Mouse (Mus musculus) kidney, postnatal 0 days (tissue): ENCODE measurements around the gene H2-M3. TPM values are rescaled to one million over a fixed set of nuclear protein-coding genes. Genes with fewer than 3 reads are reported as not detected.

Experiments used
- ATAC-seq: fragments of 200-750 bp; cut with Nextera tagmentation; replicated peaks from 2 replicates; pipeline ENCODE4 v1.8.0; 2017; ENCODE audit warnings: low read depth, moderate number of reproducible peaks, moderate TSS enrichment, moderate library complexity; ENCODE audit not compliant: low FRiP score
- DNase-seq: peaks from one replicate; pipeline ENCODE4 v3.0.0-alpha.2; 2016; ENCODE audit warnings: low spot score
- H3K27ac ChIP-seq: fragments of 300-500 bp; sonication (generic); 2 replicates; pipeline ENCODE4 v1.5.1; 2014; ENCODE audit warnings: mild to moderate bottlenecking
- H3K27me3 ChIP-seq: fragments of 300-500 bp; sonication (generic); 2 replicates; pipeline ENCODE4 v1.6.1; 2014; ENCODE audit warnings: low read length, mixed read lengths; ENCODE audit not compliant: insufficient read depth
- H3K36me3 ChIP-seq: fragments of 300-500 bp; sonication (generic); 2 replicates; pipeline ENCODE4 v1.6.1; 2014; ENCODE audit warnings: low read length, mixed read lengths; ENCODE audit not compliant: insufficient read depth
- H3K4me1 ChIP-seq: fragments of 300-500 bp; sonication (generic); replicated peaks from 2 replicates; pipeline ENCODE4 v1.6.1; 2014; ENCODE audit warnings: antibody characterized with exemption, low read length, mixed read lengths; ENCODE audit not compliant: insufficient read depth
- H3K4me2 ChIP-seq: fragments of 300-500 bp; sonication (generic); 2 replicates; pipeline ENCODE4 v1.6.1; 2014; ENCODE audit warnings: mild to moderate bottlenecking, low read length, moderate library complexity, mixed read lengths
- H3K4me3 ChIP-seq: fragments of 300-500 bp; sonication (generic); replicated peaks from 2 replicates; pipeline ENCODE4 v1.5.1; 2014; ENCODE audit warnings: low read depth, low read length
- H3K9ac ChIP-seq: fragments of 300-500 bp; sonication (generic); 2 replicates; pipeline ENCODE4 v1.6.1; 2014; ENCODE audit warnings: low read depth, low read length
- H3K9me3 ChIP-seq: fragments of 300-500 bp; sonication (generic); replicated peaks from 2 replicates; pipeline ENCODE4 v1.6.1; 2016; ENCODE audit warnings: low read length, inconsistent platforms, mixed read lengths
- CTCF ChIP-seq: IDR thresholded peaks from 2 replicates; pipeline ENCODE4 v1.5.1; 2016; ENCODE audit warnings: antibody characterized with exemption, low read depth, mild to moderate bottlenecking, moderate library complexity
- WGBS: fragments of 180-500 bp; shearing (Covaris S2); extraction: QIAGEN DNeasy Blood & Tissue Kit; methylation state at CpG from one replicate; pipeline ENCODE4 v1.1.7; 2014; 5-methylcytosine and 5-hydroxymethylcytosine counted together
- polyA plus RNA-seq: library from polyadenylated mRNA; unstranded; fragments of >200 nt; fragmentation: Nextera tagmentation; extraction: Ambion mirVana; gene quantifications from 2 replicates; pipeline ENCODE4 v1.2.1, GENCODE M21; 2015

H2-M3 gene
- polyA plus RNA-seq, 1 experiment from 2014 or later = 2.8 TPM

DNA sequence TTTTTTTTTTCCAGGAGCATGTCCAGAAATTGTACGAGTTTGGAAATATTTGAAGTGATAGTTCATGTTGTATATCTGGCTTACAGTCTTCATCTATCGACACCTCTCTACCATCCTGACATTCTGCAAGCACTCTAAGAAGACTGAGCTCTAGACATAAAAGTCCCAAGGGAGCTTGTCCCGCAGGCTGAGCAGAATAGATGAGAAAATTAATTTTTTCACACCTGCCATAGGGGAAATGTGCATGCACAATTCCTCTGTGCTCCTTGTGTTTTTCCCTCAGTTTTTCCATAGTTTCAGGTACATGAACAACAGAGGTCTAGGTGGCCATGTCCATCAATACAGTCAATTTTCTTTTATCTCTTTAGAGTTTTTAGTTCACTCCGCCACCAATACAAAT lies 34.2 kb downstream of the H2-M3 start, which contains the start of gene Olfr101:
Olfr101 (minus strand) TSS at position 101 of the 400 bp plus-strand sequence.
- no peaks in the 10 kb centered on the region for H3K9me3 ChIP-seq
- no peak within 1 kb of the TSS for H3K27ac ChIP-seq
- no peak for DNase-seq
- TF ChIP-seq CTCF = no peak
- no peak within 1 kb of the TSS for H3K9ac ChIP-seq
- H3K36me3 ChIP-seq = no peaks in the 10 kb centered on the region
- ATAC-seq = no peak
- no peak within 1 kb of the TSS for H3K4me3 ChIP-seq
- WGBS = 82% methylated on average over 4 of the region's 4 CpGs
- no peak within 1 kb of the TSS for H3K4me2 ChIP-seq
- H3K4me1 ChIP-seq = no peaks in the 10 kb centered on the region
- H3K27me3 ChIP-seq = no peaks in the 10 kb centered on the region

DNA sequence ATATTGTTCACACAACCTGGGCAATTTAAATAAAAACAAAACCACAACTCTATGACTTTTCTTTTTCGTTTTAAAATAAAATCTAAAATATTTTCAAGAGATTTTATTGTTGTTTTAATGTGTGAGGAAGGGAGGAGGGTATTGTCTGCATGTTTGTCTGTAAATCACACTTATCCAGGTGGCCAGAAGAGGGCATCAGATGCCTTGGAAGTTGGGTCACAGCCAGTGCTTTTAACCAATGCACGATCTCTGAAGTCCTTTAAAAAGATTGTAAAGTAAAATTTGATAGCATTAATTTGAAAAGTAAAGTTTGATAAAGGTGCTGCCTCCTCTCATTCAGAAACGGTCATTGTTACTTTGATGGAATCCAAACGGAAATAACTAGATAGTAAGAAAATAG lies 38.5 kb downstream of the H2-M3 start:
- Histone ChIP-seq H3K9me3 (no peaks in the 10 kb centered on the region), H3K27me3 (no peaks in the 10 kb centered on the region), H3K4me2 (no peak overlapping the region), H3K36me3 (no peaks in the 10 kb centered on the region), H3K27ac (no peak overlapping the region), H3K9ac (no peak overlapping the region), H3K4me3 (no peak overlapping the region), H3K4me1 (no peaks in the 10 kb centered on the region)
- 34% methylated on average over 4 of the region's 4 CpGs for WGBS
- peak; percentile 44; the same call in 1 of the 2 replicates for TF ChIP-seq CTCF
- ATAC-seq (no peak), DNase-seq (peak; percentile 3)

DNA sequence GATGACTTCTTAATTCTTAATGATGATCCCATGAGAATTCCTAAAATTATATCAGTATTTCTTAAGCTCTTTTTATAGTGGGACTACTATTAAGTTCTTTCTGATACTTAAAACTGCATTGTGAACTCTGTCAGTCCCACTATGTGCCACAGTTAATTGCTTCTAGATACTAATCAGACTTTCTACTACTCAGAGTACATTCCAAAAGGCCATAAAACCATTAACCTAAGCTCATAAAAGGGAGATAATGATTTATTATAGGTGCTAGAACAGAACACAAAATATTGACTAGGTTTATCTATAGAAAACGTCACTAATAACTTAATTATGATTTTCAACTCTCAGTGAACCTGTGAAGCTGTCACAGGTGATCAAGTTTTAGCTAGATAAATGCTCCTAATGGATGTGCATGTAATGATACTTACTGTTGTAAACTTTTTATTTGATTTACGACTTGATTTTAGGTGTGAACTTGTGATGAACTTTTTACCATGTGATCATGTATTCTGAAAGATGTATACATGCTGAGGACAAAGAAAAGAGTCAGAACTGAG lies 40.2 kb downstream of the H2-M3 start:
- no peak overlapping the region for H3K27ac ChIP-seq
- H3K4me1 ChIP-seq = no peaks in the 10 kb centered on the region
- no peaks in the 10 kb centered on the region for H3K36me3 ChIP-seq
- WGBS = 43% methylated on average over 2 of the region's 2 CpGs
- H3K27me3 ChIP-seq = no peaks in the 10 kb centered on the region
- H3K4me3 ChIP-seq = no peak overlapping the region
- H3K9ac ChIP-seq = no peak overlapping the region
- no peak for TF ChIP-seq CTCF
- DNase-seq (no peak), ATAC-seq (no peak)
- H3K9me3 ChIP-seq = no peaks in the 10 kb centered on the region
- no peak overlapping the region for H3K4me2 ChIP-seq

DNA sequence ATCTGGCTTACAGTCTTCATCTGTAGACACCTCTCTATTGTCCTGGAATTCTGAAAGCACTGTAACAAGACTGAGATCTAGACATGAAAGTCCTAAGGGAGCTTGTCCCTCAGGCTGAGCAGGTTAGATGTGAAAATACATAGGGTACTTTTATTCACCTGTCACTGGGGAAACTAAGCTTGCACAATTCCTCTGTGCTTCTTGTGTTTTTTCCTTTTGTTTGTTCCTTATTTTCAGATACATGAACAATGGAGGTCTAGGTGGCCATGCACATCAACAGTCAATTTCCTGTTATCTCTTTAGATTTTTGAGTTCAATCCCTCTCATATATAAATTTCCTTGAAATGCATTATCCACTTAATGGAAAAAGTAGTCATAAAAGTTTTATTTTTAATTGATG lies 46.9 kb downstream of the H2-M3 start, which contains the start of gene Olfr102:
Olfr102 (minus strand) TSS at position 101 of the 400 bp plus-strand sequence.
- no peaks in the 10 kb centered on the region for H3K27me3 ChIP-seq
- no peaks in the 10 kb centered on the region for H3K4me1 ChIP-seq
- H3K4me2 ChIP-seq = no peak within 1 kb of the TSS
- no peak within 1 kb of the TSS for H3K9ac ChIP-seq
- TF ChIP-seq CTCF = no peak
- no peaks in the 10 kb centered on the region for H3K9me3 ChIP-seq
- H3K27ac ChIP-seq = no peak within 1 kb of the TSS
- no peak within 1 kb of the TSS for H3K4me3 ChIP-seq
- no peaks in the 10 kb centered on the region for H3K36me3 ChIP-seq
- no peak for ATAC-seq
- DNase-seq = no peak

Other genes with a start within 250 kb of the H2-M3 start
- not detected in 2 replicates for gene Mog, start 246.8 kb upstream of the H2-M3 start, polyA plus RNA-seq
- 5.2 and 6.1 TPM in 2 replicates for gene Gabbr1, start 224.3 kb upstream of the H2-M3 start, polyA plus RNA-seq
- gene Olfr90, start 181.7 kb upstream of the H2-M3 start, polyA plus RNA-seq = not detected in 2 replicates
- not detected in 2 replicates for gene Olfr91, start 171.9 kb upstream of the H2-M3 start, polyA plus RNA-seq
- gene Olfr92, start 150.1 kb upstream of the H2-M3 start, polyA plus RNA-seq = not detected in 2 replicates
- not detected in 2 replicates for gene Olfr93, start 108.7 kb upstream of the H2-M3 start, polyA plus RNA-seq
- gene Ubd, start 76.3 kb upstream of the H2-M3 start, polyA plus RNA-seq = not detected in 2 replicates
- not detected in 2 replicates for gene Olfr94, start 69.2 kb upstream of the H2-M3 start, polyA plus RNA-seq
- not detected in 2 replicates for gene Olfr95, start 57.1 kb upstream of the H2-M3 start, polyA plus RNA-seq
- not detected in 2 replicates for gene Olfr96, start 50.1 kb upstream of the H2-M3 start, polyA plus RNA-seq
- not detected in 2 replicates for gene Olfr97, start 32.9 kb upstream of the H2-M3 start, polyA plus RNA-seq
- gene Olfr98, start 6.5 kb upstream of the H2-M3 start, polyA plus RNA-seq = not detected in 2 replicates
- not detected in 2 replicates for gene Olfr99, start 13.2 kb downstream of the H2-M3 start, polyA plus RNA-seq
- not detected in 2 replicates for gene Olfr101, start 34.1 kb downstream of the H2-M3 start, polyA plus RNA-seq
- gene Olfr102, start 46.8 kb downstream of the H2-M3 start, polyA plus RNA-seq = not detected in 2 replicates
- not detected in 2 replicates for gene Olfr103, start 69.5 kb downstream of the H2-M3 start, polyA plus RNA-seq
- gene Olfr104-ps, start 89.4 kb downstream of the H2-M3 start, polyA plus RNA-seq = not detected in 2 replicates
- gene Olfr105-ps, start 108.8 kb downstream of the H2-M3 start, polyA plus RNA-seq = not detected in 2 replicates
- gene Olfr106-ps, start 120.2 kb downstream of the H2-M3 start, polyA plus RNA-seq = not detected in 2 replicates
- gene Olfr107, start 129.0 kb downstream of the H2-M3 start, polyA plus RNA-seq = not detected in 2 replicates
- gene Olfr108, start 175.3 kb downstream of the H2-M3 start, polyA plus RNA-seq = not detected in 2 replicates
- gene Olfr109, start 188.7 kb downstream of the H2-M3 start, polyA plus RNA-seq = not detected in 2 replicates
- gene H2-M2, start 213.3 kb downstream of the H2-M3 start, polyA plus RNA-seq = not detected in 2 replicates
- gene Olfr110, start 222.2 kb downstream of the H2-M3 start, polyA plus RNA-seq = not detected in 2 replicates
- not detected in 2 replicates for gene Olfr111, start 237.8 kb downstream of the H2-M3 start, polyA plus RNA-seq